ENCODE assay signal across 11 mouse cellular contexts in the genomic region with DNA sequence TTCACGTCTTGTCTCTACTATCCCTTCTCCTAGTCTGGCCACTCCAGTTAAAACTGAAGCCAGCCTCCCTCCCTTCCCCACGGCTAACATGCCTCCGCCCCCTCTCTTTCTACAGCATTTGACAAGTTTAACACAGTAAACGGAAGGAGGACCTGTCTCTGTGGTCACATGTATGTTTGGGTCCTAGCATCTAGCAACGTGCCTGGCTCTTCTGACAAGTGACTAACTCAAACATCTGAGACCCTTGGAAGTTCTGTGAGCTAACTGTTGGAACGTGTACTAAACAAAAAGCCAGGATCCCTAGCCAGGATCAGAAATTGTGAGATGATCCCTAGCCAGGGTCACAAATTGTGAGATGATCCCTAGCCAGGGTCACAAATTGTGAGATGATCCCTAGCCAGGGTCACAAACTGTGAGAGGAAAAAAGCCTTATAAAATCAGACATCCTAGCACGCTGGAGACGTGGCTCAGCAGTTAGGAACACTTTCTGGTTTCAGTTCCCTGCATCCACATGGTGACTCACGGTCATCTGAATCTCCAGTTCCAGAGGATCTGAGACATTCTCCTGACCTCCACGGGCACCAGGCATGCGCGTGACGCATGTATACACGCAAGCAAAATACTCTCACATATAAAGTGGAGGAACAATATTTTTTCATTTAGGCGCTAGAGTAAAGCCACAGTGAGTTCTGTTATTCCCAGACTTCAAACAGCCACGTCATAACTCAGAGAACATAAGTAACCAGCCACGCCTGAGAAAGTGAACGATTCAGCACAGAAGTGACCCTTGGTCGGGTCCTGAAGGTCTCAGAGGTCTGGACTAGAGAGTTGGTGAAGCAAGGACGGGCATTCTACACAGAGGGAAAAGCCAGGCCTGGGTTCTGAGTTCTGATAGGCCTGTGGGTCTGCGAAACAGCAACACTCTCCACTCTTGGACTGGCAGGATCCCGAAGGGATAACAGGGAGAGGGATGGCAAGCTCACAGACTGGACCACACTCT. TPM values are rescaled to one million over a fixed set of nuclear protein-coding genes. Genes with fewer than 3 reads are reported as not detected.
A peak's percentile ranks its signal among the peaks of the same experiment; 100 is the strongest.
DNase-seq lines count a peak whose midpoint lies in the region; ATAC-seq and TF ChIP-seq lines count a peak whose summit lies in the region.
"Had no signal": no experiment of that assay in that cellular context is flagged by ENCODE, and none has a peak within 500 bp of the region (broad histone marks: within the 10 kb centered on the region; RNA-seq: fewer than 3 reads in every experiment).

No protein-coding gene starts in this region.

- H3K79me2 ChIP-seq in C2C12 (ENCODE audit: control insufficient read depth, insufficient read depth), result peaks cover 57% of the 10 kb centered on the region

- H3K4me3 ChIP-seq in C2C12 (ENCODE audit: insufficient read depth, poor library complexity, severe bottlenecking), result no peak overlapping the region
- no peak overlapping the region for H3K4me3 ChIP-seq in hindbrain, embryonic 13.5 days
- H3K4me3 ChIP-seq: forebrain, embryonic 10.5 days; limb, embryonic 13.5 days had no signal

- 88% methylated on average over 22 of the region's 22 CpGs for WGBS in hindbrain, embryonic 13.5 days

- intact Hi-C loops in heart, postnatal 14 days (cut with DNase I), result no loop called here

- no peak for ATAC-seq in hindbrain, embryonic 13.5 days (ENCODE audit: low FRiP score)

- H3K27ac ChIP-seq in hindbrain, embryonic 13.5 days, result no peak overlapping the region
- H3K27ac ChIP-seq: forebrain, embryonic 10.5 days; limb, embryonic 13.5 days had no signal

- TF ChIP-seq CTCF in C2C12 (IDR thresholded peaks at IDR 0.05; ENCODE audit: control insufficient read depth, insufficient read depth, insufficient read length), result no peak

- DNase-seq in heart, adult 18-20 months, result peak; percentile 45 to 63
- no peak for DNase-seq in heart, postnatal 14 days
- DNase-seq in adrenal gland, postnatal 14 days, result peak; percentile 67
- DNase-seq in kidney, postnatal 14 days, result peak; percentile 53
- DNase-seq in ovary, postnatal 36 days (ENCODE audit: low spot score), result no peak
- no peak for DNase-seq in right cerebral cortex, postnatal 36 days (ENCODE audit: low spot score in 2 of 2)

- no peaks in the 10 kb centered on the region for H3K27me3 ChIP-seq in C2C12 (ENCODE audit: control insufficient read depth, insufficient read depth, insufficient read length)
- no peaks in the 10 kb centered on the region for H3K27me3 ChIP-seq in hindbrain, embryonic 13.5 days
- H3K27me3 ChIP-seq: limb, embryonic 13.5 days had no signal

- peaks cover 30% of the 10 kb centered on the region for H3K79me3 ChIP-seq in C2C12 (ENCODE audit: low read depth)

- H3K4me2 ChIP-seq in hindbrain, embryonic 13.5 days, result no peak overlapping the region
- H3K4me2 ChIP-seq: heart, embryonic 11.5 days; limb, embryonic 13.5 days had no signal

- no peaks in the 10 kb centered on the region for H3K4me1 ChIP-seq in hindbrain, embryonic 13.5 days (replicated peaks)
- H3K4me1 ChIP-seq: forebrain, embryonic 10.5 days; limb, embryonic 13.5 days had no signal

- H3ac ChIP-seq in C2C12 (ENCODE audit: control insufficient read depth, insufficient read length, low read depth), result no peak overlapping the region

- H3K9me3 ChIP-seq in hindbrain, embryonic 13.5 days, result no peaks in the 10 kb centered on the region
- H3K9me3 ChIP-seq: forebrain, embryonic 10.5 days; limb, embryonic 13.5 days had no signal

- H3K9ac ChIP-seq in hindbrain, embryonic 13.5 days, result no peak overlapping the region
- H3K9ac ChIP-seq: limb, embryonic 13.5 days had no signal

- peaks cover 31% of the 10 kb centered on the region for H3K36me3 ChIP-seq in C2C12 (ENCODE audit: control insufficient read depth, insufficient read depth)
- H3K36me3 ChIP-seq in hindbrain, embryonic 13.5 days, result peaks cover 65% of the 10 kb centered on the region

TF ChIP-seq in C2C12, 6 proteins besides CTCF, POLR2A, EP300 and RAD21:
- no peak for TF ChIP-seq MYOG (IDR thresholded peaks at IDR 0.05; ENCODE audit: control insufficient read depth, extremely low read depth, insufficient read length)
- TF ChIP-seq MAX (IDR thresholded peaks at IDR 0.05), result peak; percentile 59
- peak; percentile 69 for TF ChIP-seq USF1 (IDR thresholded peaks at IDR 0.05; ENCODE audit: low read depth)

RNA-seq across cellular contexts. Expression of gene Got1, which starts 12.5 kb away (rescaled TPM):
- 1,000 to 10,000 TPM; 1,066 to 1,082 TPM for total RNA-seq in heart, adult 18-20 months (2021)
- 100 to 1,000 TPM; 687 to 721 TPM for total RNA-seq in heart, postnatal 14 days (2021)
- polyA plus RNA-seq in C2C12 (2012; fragmentation: generic; extraction: Trizol), result 69.8 TPM
- total RNA-seq in adrenal gland, postnatal 14 days (2021), result 184 and 213 TPM in 2 replicates
- polyA plus RNA-seq in hindbrain, embryonic 13.5 days (2015; fragmentation: Nextera tagmentation; extraction: Ambion mirVana), result 75.4 and 75.8 TPM in 2 replicates

Comparison
In these comparisons a context has a peak if more than half of its experiments do, and no peak if none do; other contexts are left out.
1. DNase-seq: peak in heart, adult 18-20 months (2 of 2), adrenal gland, postnatal 14 days (single experiment) and kidney, postnatal 14 days (single experiment); none in heart, postnatal 14 days (0 of 2), ovary, postnatal 36 days (single experiment) and right cerebral cortex, postnatal 36 days (0 of 2).